Mouse (Mus musculus) G1E (cell line): ENCODE measurements around the gene Syna. TPM values are rescaled to one million over a fixed set of nuclear protein-coding genes. Genes with fewer than 3 reads are reported as not detected.

Experiments used
- ATAC-seq: 2 replicates; pipeline ENCODE4 v1.8.0; 2016; ENCODE audit warnings: mild to moderate bottlenecking; ENCODE audit not compliant: insufficient number of reproducible peaks, poor library complexity, low FRiP score, severe bottlenecking; ENCODE audit errors: extremely low read depth
- DNase-seq: peaks from one replicate; pipeline ENCODE4 v3.0.0; 2012; ENCODE audit warnings: low spot score
- H3K27me3 ChIP-seq: 2 replicates; pipeline ENCODE4 v1.6.1; 2012; ENCODE audit warnings: mild to moderate bottlenecking, low read length, inconsistent platforms; ENCODE audit not compliant: insufficient read depth
- H3K36me3 ChIP-seq: replicated peaks from 2 replicates; pipeline ENCODE3; 2012; ENCODE audit warnings: mild to moderate bottlenecking, inconsistent platforms
- H3K4me1 ChIP-seq: 2 replicates; pipeline ENCODE4 v1.6.1; 2012; ENCODE audit warnings: low read depth, low read length, inconsistent platforms, mixed read lengths; ENCODE audit not compliant: insufficient read depth
- H3K4me3 ChIP-seq: 2 replicates; pipeline ENCODE4 v1.5.1; 2012; ENCODE audit warnings: low read depth, mild to moderate bottlenecking, inconsistent platforms, low read length, moderate library complexity, mixed read lengths
- H3K9me3 ChIP-seq: replicated peaks from 2 replicates; pipeline ENCODE4 v1.6.1; 2012; ENCODE audit warnings: inconsistent platforms
- CTCF ChIP-seq: IDR thresholded peaks from 2 replicates; pipeline ENCODE4 v1.5.1; 2012; ENCODE audit warnings: low read depth, low read length, inconsistent platforms, mixed read lengths
- GATA1 ChIP-seq: IDR thresholded peaks from 2 replicates; pipeline ENCODE4 v1.6.1; 2012; ENCODE audit warnings: borderline replicate concordance, low read length, inconsistent platforms, mixed read lengths
- GATA2 ChIP-seq: IDR thresholded peaks from 2 replicates; pipeline ENCODE4 v1.6.1; 2012; ENCODE audit warnings: low read depth, low read length, inconsistent platforms, borderline replicate concordance
- POLR2AphosphoS5 ChIP-seq: IDR thresholded peaks from 2 replicates; pipeline ENCODE4 v1.6.1; 2012; ENCODE audit warnings: low read depth, low read length, inconsistent platforms; ENCODE audit not compliant: insufficient replicate concordance
- TAL1 ChIP-seq: conservative IDR thresholded peaks from 2 replicates; pipeline ENCODE4 v1.6.1; 2012; ENCODE audit warnings: low read depth, low read length, inconsistent platforms, mixed read lengths
- polyA plus RNA-seq: library from polyadenylated mRNA; stranded (reverse); fragments of >175 nt; gene quantifications from 2 replicates; pipeline ENCODE4 v1.2.3, GENCODE M21; 2012
- total RNA-seq, 2 experiments: library from RNA; stranded (forward) in 1 of 2; stranded (reverse) in 1 of 2; fragments of 200-1000 nt in 1 of 2; fragments of >200 nt in 1 of 2; fragmentation: Nextera tagmentation in 1 of 2; gene quantifications; 2 replicates each; pipeline ENCODE4 v1.2.3; 2014 to 2017

Gene Syna
- total and polyA plus RNA-seq, 3 experiments: 0.11 TPM; not detected in 2

DNA sequence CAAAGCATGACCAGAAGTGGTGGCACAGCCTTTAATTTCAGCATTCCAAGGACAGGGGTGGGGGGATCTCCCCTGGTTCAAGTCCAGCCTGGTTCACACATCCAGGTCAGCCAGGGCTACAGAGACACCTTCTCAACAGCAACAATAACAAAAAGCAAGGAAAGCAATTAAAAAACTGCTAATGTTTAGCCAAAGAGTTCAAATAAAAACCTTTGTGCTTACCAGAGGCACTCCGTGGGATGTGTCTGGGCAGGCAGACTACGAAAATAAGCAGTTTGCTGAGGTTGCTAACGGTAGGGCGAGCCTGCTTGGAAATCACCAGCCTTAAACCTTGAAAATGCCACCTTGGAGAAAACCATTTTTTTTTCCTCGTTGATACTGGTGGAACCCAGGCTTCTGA, 21.2 kb upstream of the Syna start, which contains the start of gene Rfc2:
Rfc2 (plus strand) TSS at position 221 of the 400 bp plus-strand sequence.
- H3K4me3 ChIP-seq: no peak within 1 kb of the TSS
- no peak for TF ChIP-seq TAL1
- no peak for TF ChIP-seq GATA2
- no peak for TF ChIP-seq GATA1
- no peak for TF ChIP-seq POLR2AphosphoS5
- H3K36me3 ChIP-seq: peaks cover 13% of the 10 kb centered on the region
- H3K9me3 ChIP-seq: no peaks in the 10 kb centered on the region
- DNase-seq (no peak), ATAC-seq (no peak)
- H3K4me1 ChIP-seq: peaks cover 38% of the 10 kb centered on the region
- no peaks in the 10 kb centered on the region for H3K27me3 ChIP-seq

GRCm38 (mm10) chr5:134579135-134579534, 19.2 kb upstream of the Syna start:
- Histone ChIP-seq H3K36me3 (no peaks in the 10 kb centered on the region), H3K9me3 (no peaks in the 10 kb centered on the region), H3K4me3 (no peak overlapping the region), H3K4me1 (peaks cover 18% of the 10 kb centered on the region), H3K27me3 (no peaks in the 10 kb centered on the region)
- DNase-seq: no peak
- ATAC-seq: no peak
- no peak for TF ChIP-seq GATA1
- TF ChIP-seq GATA2: no peak
- no peak for TF ChIP-seq POLR2AphosphoS5
- no peak for TF ChIP-seq CTCF
- no peak for TF ChIP-seq TAL1

- Histone ChIP-seq H3K4me3 (no peak overlapping the region), H3K27me3 (peaks cover 14% of the 10 kb centered on the region), H3K9me3 (no peaks in the 10 kb centered on the region), H3K36me3 (no peaks in the 10 kb centered on the region), H3K4me1 (peaks cover 9% of the 10 kb centered on the region)
- DNase-seq: no peak
- TF ChIP-seq POLR2AphosphoS5 (no peak), GATA1 (no peak), CTCF (no peak), GATA2 (no peak), TAL1 (no peak)
- no peak for ATAC-seq
These were observed 17.6 kb upstream of the Syna start for GRCm38 (mm10) chr5:134577534-134577933.

GRCm38 (mm10) chr5:134576517-134577220, 16.7 kb upstream of the Syna start:
- Histone ChIP-seq H3K9me3 (no peaks in the 10 kb centered on the region), H3K4me3 (no peak overlapping the region), H3K4me1 (peaks cover 17% of the 10 kb centered on the region), H3K27me3 (peaks cover 23% of the 10 kb centered on the region), H3K36me3 (no peaks in the 10 kb centered on the region)
- TF ChIP-seq GATA2 (no peak), CTCF (no peak)
- DNase-seq (no peak), ATAC-seq (no peak)

GRCm38 (mm10) chr5:134575833-134576232, 15.9 kb upstream of the Syna start:
- DNase-seq (no peak), ATAC-seq (no peak)
- Histone ChIP-seq H3K27me3 (peaks cover 25% of the 10 kb centered on the region), H3K36me3 (no peaks in the 10 kb centered on the region), H3K4me3 (no peak overlapping the region), H3K4me1 (peaks cover 18% of the 10 kb centered on the region), H3K9me3 (no peaks in the 10 kb centered on the region)
- TF ChIP-seq POLR2AphosphoS5: no peak
- TF ChIP-seq CTCF: no peak
- TF ChIP-seq GATA2: no peak
- no peak for TF ChIP-seq GATA1
- no peak for TF ChIP-seq TAL1

- Histone ChIP-seq H3K4me1 (peaks cover 15% of the 10 kb centered on the region), H3K9me3 (no peaks in the 10 kb centered on the region), H3K4me3 (no peak overlapping the region), H3K36me3 (no peaks in the 10 kb centered on the region), H3K27me3 (peaks cover 32% of the 10 kb centered on the region)
- ATAC-seq (no peak), DNase-seq (no peak)
- no peak for TF ChIP-seq GATA1
- TF ChIP-seq CTCF: no peak
- no peak for TF ChIP-seq POLR2AphosphoS5
- TF ChIP-seq TAL1: no peak
- no peak for TF ChIP-seq GATA2
These were observed 12.7 kb upstream of the Syna start for GRCm38 (mm10) chr5:134572508-134573214.
